Mouse (Mus musculus): ENCODE measurements around the gene Slc7a4. TPM values are rescaled to one million over a fixed set of nuclear protein-coding genes. Genes with fewer than 3 reads are reported as not detected.
"Not testable (repeated sequence)": the region's sequence is repeated elsewhere in the genome, so short reads cannot be mapped to it uniquely, and the experiment has no call there.

Gene Slc7a4
- 4.5 and 5.6 TPM in 2 replicates for polyA plus RNA-seq (2016; fragmentation: Nextera tagmentation; extraction: Ambion mirVana)

DNA sequence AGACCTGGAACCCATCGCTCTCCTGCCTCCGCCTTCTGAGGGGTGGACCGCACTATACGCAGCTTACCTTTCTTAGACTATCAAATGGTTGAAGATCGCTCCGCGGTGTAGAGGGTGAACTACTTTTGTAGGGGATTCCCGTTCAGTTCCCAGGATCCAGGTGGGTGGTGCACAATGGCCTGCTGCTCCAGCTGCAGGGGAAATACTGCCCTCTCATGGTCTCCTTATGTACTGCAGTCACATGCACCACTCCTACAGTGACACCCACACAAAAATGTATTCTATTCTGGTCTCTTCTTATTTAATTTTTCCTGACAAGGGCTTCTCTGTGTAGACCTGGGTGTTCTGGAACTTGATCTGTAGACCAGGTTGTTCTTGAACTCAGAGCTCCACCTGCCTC lies at the start of gene Slc7a4:
TSS of gene Slc7a4 (minus strand) at position 151 of the 400 bp plus-strand sequence.
- 13% methylated on average over 8 of the region's 8 CpGs for WGBS
- no peak within 1 kb of the TSS for H3K27ac ChIP-seq (replicated peaks)
- H3K4me3 ChIP-seq, result no peak within 1 kb of the TSS
- H3K4me2 ChIP-seq (replicated peaks), result no peak within 1 kb of the TSS
- no peak for ATAC-seq (ENCODE audit: low FRiP score, low read depth)
- H3K36me3 ChIP-seq, result no peaks in the 10 kb centered on the region
- no peaks in the 10 kb centered on the region for H3K4me1 ChIP-seq
- peaks cover 3% of the 10 kb centered on the region; the same call in 1 of the 2 replicates for H3K27me3 ChIP-seq
- H3K9me3 ChIP-seq, result no peaks in the 10 kb centered on the region
- no peak within 1 kb of the TSS for H3K9ac ChIP-seq (replicated peaks)

DNA sequence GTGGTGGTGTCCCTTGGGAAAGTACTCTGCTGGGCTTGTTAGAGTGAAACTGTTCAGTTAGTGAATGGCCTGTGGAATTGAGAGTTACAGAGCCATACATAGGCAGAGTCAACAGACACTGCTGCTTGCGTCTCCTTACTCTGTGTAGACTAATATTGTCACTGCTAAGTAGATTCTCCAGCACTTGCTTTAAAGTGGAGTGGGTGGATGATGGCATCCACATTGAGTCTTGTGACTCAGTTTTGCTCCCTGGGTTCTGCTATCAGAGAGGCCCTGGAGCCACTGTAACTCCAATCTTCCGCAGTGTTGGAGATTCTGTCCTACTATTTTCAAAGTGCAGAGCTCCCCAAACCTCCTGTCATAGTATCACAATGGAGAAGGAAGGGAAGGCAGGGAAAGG lies 49.6 kb upstream of the Slc7a4 start:
- WGBS, result 89% methylated on average over 2 of the region's 2 CpGs
- peaks cover 78% of the 10 kb centered on the region for H3K36me3 ChIP-seq
- no peaks in the 10 kb centered on the region for H3K9me3 ChIP-seq
- no peaks in the 10 kb centered on the region for H3K27me3 ChIP-seq
- H3K4me1 ChIP-seq, result no peaks in the 10 kb centered on the region
- no peak for ATAC-seq (ENCODE audit: low FRiP score, low read depth)
- H3K4me3 ChIP-seq, result no peak overlapping the region
- no peak overlapping the region for H3K4me2 ChIP-seq (replicated peaks)
- H3K27ac ChIP-seq (replicated peaks), result no peak overlapping the region
- H3K9ac ChIP-seq (replicated peaks), result no peak overlapping the region

DNA sequence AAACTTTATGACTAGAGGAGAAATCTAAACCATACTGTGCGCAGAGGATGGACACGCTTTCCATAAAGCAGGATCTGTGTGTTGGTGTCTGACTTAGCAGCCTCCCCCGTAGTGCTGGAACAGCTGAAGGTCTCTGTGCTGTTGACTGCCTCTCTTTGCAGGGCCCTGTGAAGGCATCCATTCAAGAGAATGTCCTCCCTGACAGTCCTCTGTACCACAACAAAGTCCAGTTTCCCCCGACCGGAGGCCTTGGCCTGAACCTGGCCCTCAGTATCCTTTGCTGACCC lies 43.2 kb upstream of the Slc7a4 start:
- no peak overlapping the region for H3K4me2 ChIP-seq (replicated peaks)
- no peak overlapping the region for H3K27ac ChIP-seq (replicated peaks)
- no peak overlapping the region for H3K4me3 ChIP-seq
- no peak for ATAC-seq (ENCODE audit: low FRiP score, low read depth)
- no peaks in the 10 kb centered on the region for H3K4me1 ChIP-seq
- no peak overlapping the region for H3K9ac ChIP-seq (replicated peaks)
- H3K27me3 ChIP-seq, result no peaks in the 10 kb centered on the region
- WGBS, result 95% methylated on average over 5 of the region's 5 CpGs
- peaks cover 82% of the 10 kb centered on the region for H3K36me3 ChIP-seq
- H3K9me3 ChIP-seq, result no peaks in the 10 kb centered on the region

- H3K4me2 ChIP-seq (replicated peaks), result no peak overlapping the region
- no peak for ATAC-seq (ENCODE audit: low FRiP score, low read depth)
- WGBS, result 69% methylated on average over 8 of the region's 8 CpGs
- no peaks in the 10 kb centered on the region for H3K27me3 ChIP-seq
- H3K27ac ChIP-seq (replicated peaks), result no peak overlapping the region
- H3K4me1 ChIP-seq, result peaks cover 2% of the 10 kb centered on the region; the same call in 1 of the 2 replicates
- H3K9me3 ChIP-seq, result no peaks in the 10 kb centered on the region
- H3K36me3 ChIP-seq, result peaks cover 80% of the 10 kb centered on the region
- H3K9ac ChIP-seq (replicated peaks), result no peak overlapping the region
- no peak overlapping the region for H3K4me3 ChIP-seq
Observed at GRCm38 (mm10) chr16:17625488-17626268, 42.7 kb upstream of the Slc7a4 start.

- Histone ChIP-seq H3K4me1 (peaks cover 12% of the 10 kb centered on the region), H3K9ac (replicated peaks) (no peak overlapping the region)
- WGBS, result 95% methylated on average over 1 of the region's 1 CpGs
Observed at GRCm38 (mm10) chr16:17621936-17622335, 38.9 kb upstream of the Slc7a4 start.

GRCm38 (mm10) chr16:17619198-17620105 lies 36.4 kb upstream of the Slc7a4 start, which contains the start of gene Smpd4:
Gene Smpd4, plus strand, starts transcription at chr16:17619354.
- H3K4me2 ChIP-seq (replicated peaks), result peak within 1 kb of the TSS; percentile 65
- peak within 1 kb of the TSS; percentile 83 for H3K9ac ChIP-seq (replicated peaks)
- no peak within 1 kb of the TSS for H3K27ac ChIP-seq (replicated peaks)
- peak; percentile 74 for ATAC-seq (ENCODE audit: low FRiP score, low read depth)
- H3K27me3 ChIP-seq, result 0 out of 2 replicates have a peak, but pooled peaks cover 6% of the 10 kb centered on the region
- H3K4me3 ChIP-seq, result peak within 1 kb of the TSS; percentile 81
- H3K9me3 ChIP-seq, result no peaks in the 10 kb centered on the region
- WGBS, result 4% methylated on average over 60 of the region's 60 CpGs
- H3K4me1 ChIP-seq, result peaks cover 12% of the 10 kb centered on the region
- H3K36me3 ChIP-seq, result peaks cover 23% of the 10 kb centered on the region

More at GRCm38 (mm10) chr16:17621936-17622335, 38.9 kb upstream of the Slc7a4 start:
- H3K36me3 ChIP-seq, result peaks cover 44% of the 10 kb centered on the region
- no peaks in the 10 kb centered on the region for H3K9me3 ChIP-seq
- H3K27ac ChIP-seq (replicated peaks), result no peak overlapping the region
- H3K4me2 ChIP-seq (replicated peaks), result no peak overlapping the region
- H3K27me3 ChIP-seq, result 0 out of 2 replicates have a peak, but pooled peaks cover 6% of the 10 kb centered on the region
- H3K4me3 ChIP-seq, result no peak overlapping the region
- ATAC-seq (ENCODE audit: low FRiP score, low read depth), result no peak

DNA sequence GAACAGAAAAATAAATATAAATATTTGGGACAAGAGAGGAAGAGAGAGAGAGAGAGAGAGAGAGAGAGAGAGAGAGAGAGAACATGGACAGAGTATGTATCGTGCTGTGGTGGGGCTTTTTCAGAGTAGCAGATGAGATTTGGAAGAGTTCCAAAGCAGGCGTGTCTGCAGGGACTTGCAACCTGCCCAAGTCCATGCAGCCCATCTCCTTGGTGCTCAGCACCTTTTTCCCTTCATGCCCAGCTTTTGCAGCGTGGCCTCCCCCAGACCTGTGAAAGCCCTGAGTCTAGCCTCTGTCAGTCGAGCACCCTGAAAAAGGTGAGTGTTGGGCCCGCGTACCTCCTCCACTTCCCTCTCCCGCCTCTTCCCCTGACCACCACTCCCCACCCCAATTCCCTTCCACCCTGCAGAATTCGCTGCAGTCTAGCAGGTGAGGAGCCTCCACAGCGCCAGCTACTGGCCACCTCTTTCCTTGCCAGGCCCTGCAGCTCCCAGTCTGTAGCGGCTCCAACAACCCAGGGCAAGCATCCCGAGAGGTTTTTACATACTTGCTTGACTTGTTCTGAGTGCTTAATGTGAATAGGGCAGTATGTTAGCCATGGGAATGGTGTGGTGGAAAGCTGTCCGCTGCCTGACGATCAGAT lies 35.0 kb upstream of the Slc7a4 start:
- Histone ChIP-seq H3K36me3 (peaks cover 12% of the 10 kb centered on the region), H3K9me3 (no peaks in the 10 kb centered on the region), H3K9ac (replicated peaks) (no peak overlapping the region), H3K27ac (replicated peaks) (no peak overlapping the region), H3K4me1 (peaks cover 12% of the 10 kb centered on the region), H3K4me3 (no peak overlapping the region), H3K27me3 (0 out of 2 replicates have a peak, but pooled peaks cover 6% of the 10 kb centered on the region), H3K4me2 (replicated peaks) (no peak overlapping the region)
- 26% methylated on average over 13 of the region's 13 CpGs for WGBS
- no peak for ATAC-seq (ENCODE audit: low FRiP score, low read depth)

DNA sequence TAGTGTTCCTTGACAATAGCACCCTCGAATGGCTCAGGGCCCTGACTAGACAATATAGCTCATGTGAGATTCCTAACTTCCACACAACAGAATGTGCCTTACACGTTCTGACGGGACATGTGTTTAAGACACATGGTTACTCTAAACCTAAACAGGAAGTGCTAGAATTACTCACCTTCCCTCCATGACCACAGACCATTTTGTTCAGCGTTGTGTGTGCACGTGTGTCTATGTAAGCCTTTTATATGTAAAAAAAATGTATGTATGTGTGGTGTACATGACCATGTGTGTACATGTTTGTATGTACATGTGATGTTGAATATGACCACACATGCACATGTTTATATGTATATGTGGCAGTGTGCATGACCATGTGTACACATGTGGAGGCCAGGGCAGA lies 33.2 kb upstream of the Slc7a4 start:
- H3K36me3 ChIP-seq, result 0 out of 2 replicates have a peak, but pooled peaks cover 1% of the 10 kb centered on the region
- no peak overlapping the region for H3K4me2 ChIP-seq (replicated peaks)
- no peak overlapping the region for H3K9ac ChIP-seq (replicated peaks)
- H3K4me3 ChIP-seq, result no peak overlapping the region
- WGBS, result 87% methylated on average over 5 of the region's 5 CpGs
- H3K9me3 ChIP-seq, result no peaks in the 10 kb centered on the region
- no peak overlapping the region for H3K27ac ChIP-seq (replicated peaks)
- no peak for ATAC-seq (ENCODE audit: low FRiP score, low read depth)
- peaks cover 12% of the 10 kb centered on the region for H3K4me1 ChIP-seq
- 0 out of 2 replicates have a peak, but pooled peaks cover 6% of the 10 kb centered on the region for H3K27me3 ChIP-seq

GRCm38 (mm10) chr16:17614740-17615139 lies 31.7 kb upstream of the Slc7a4 start:
- H3K27ac ChIP-seq (replicated peaks); H3K4me3 ChIP-seq; H3K4me2 ChIP-seq (replicated peaks); H3K36me3 ChIP-seq; H3K27me3 ChIP-seq; H3K9ac ChIP-seq (replicated peaks); ATAC-seq (ENCODE audit: low FRiP score, low read depth); H3K9me3 ChIP-seq; H3K4me1 ChIP-seq: not testable (repeated sequence)
- WGBS, result 89% methylated on average over 6 of the region's 6 CpGs

DNA sequence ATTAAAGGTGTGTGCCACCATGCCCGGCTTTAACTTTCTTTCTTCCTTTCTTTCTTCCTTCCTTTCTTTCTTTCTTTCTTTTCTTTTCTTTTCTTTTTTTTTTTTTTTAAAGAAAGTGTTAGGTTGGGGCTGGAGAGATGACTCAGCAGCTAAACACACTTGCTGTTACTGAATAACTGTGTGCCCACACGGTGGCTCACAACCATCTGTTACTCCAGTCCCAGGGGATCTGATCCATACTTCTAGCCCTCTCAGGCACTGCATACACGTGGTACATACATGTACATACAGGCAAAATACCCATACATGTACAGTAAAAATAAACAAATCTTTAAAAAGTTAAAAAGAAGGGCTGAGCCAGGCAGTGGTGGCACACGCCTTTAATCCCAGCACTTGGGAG lies 28.4 kb upstream of the Slc7a4 start:
- 73% methylated on average over 4 of the region's 4 CpGs for WGBS
- no peak overlapping the region for H3K27ac ChIP-seq (replicated peaks)
- no peak overlapping the region for H3K4me2 ChIP-seq (replicated peaks)
- H3K4me1 ChIP-seq, result no peaks in the 10 kb centered on the region
- no peaks in the 10 kb centered on the region for H3K36me3 ChIP-seq
- ATAC-seq (ENCODE audit: low FRiP score, low read depth), result no peak
- H3K9ac ChIP-seq (replicated peaks), result no peak overlapping the region
- no peak overlapping the region for H3K4me3 ChIP-seq
- H3K9me3 ChIP-seq, result no peaks in the 10 kb centered on the region
- no peaks in the 10 kb centered on the region for H3K27me3 ChIP-seq

DNA sequence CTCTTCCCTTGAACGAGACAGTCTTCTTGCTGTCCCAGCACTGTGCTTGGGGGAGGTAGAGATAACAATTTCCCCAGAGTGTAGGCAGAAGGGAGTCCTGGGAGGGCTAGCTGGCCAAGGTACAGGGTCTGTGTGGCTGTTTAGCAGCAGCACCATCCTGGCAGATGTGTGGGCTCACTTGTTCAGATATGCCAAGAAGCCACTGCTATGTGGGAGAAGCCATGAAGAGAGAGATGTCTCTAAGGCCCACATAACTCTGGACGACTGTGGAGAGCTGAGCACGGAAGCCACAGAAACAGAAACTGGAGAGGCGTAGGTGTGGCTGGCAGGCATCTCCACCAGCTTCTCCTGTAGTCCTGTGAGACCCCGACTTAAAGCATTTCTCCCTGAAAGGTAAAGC lies 22.7 kb upstream of the Slc7a4 start:
- Histone ChIP-seq H3K36me3 (no peaks in the 10 kb centered on the region), H3K4me1 (no peaks in the 10 kb centered on the region), H3K4me2 (replicated peaks) (no peak overlapping the region), H3K9ac (replicated peaks) (no peak overlapping the region), H3K27ac (replicated peaks) (no peak overlapping the region), H3K4me3 (no peak overlapping the region), H3K27me3 (no peaks in the 10 kb centered on the region), H3K9me3 (no peaks in the 10 kb centered on the region)
- WGBS, result 79% methylated on average over 5 of the region's 5 CpGs
- ATAC-seq (ENCODE audit: low FRiP score, low read depth), result no peak

DNA sequence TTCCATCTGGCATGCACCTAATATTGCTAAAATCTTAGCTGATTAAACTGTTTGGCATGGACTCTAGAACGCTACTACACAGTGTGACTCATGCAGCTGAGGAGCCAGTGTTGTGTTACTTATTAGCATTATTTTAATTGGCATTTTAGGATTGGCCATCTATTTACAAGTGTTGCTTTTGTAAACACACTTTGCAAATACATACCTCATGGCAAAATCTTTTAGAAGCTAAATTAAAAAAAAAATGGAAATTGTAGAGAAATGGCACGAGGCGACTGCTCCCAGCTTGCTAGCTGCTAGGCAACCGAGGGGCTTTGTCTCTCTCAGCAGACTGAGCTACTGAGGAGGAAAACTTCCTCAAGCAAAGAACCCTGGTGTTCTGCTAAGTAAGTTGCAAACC lies 21.9 kb upstream of the Slc7a4 start:
- 55% methylated on average over 4 of the region's 4 CpGs for WGBS

More for the DNA sequence above, 21.9 kb upstream of the Slc7a4 start:
- H3K4me2 ChIP-seq (replicated peaks), result no peak overlapping the region
- no peaks in the 10 kb centered on the region for H3K36me3 ChIP-seq
- H3K4me1 ChIP-seq, result no peaks in the 10 kb centered on the region
- no peak overlapping the region for H3K27ac ChIP-seq (replicated peaks)
- H3K27me3 ChIP-seq, result no peaks in the 10 kb centered on the region
- ATAC-seq (ENCODE audit: low FRiP score, low read depth), result no peak
- no peaks in the 10 kb centered on the region for H3K9me3 ChIP-seq
- H3K9ac ChIP-seq (replicated peaks), result no peak overlapping the region
- no peak overlapping the region for H3K4me3 ChIP-seq
